Mouse (Mus musculus): Measurements from ENCODE around the gene Arid5b.
A peak's percentile ranks its signal among the peaks of the same experiment; 100 is the strongest.

Gene Arid5b

GRCm38 (mm10) chr10:68136480-68137083 is 142.0 kb downstream of the Arid5b start:
- DNase-seq (ENCODE audit: inconsistent ontology term): peak; percentile 94

- DNase-seq (ENCODE audit: inconsistent ontology term): peak; percentile 72
Measured at GRCm38 (mm10) chr10:68136051-68136450, 142.5 kb downstream of the Arid5b start.

- DNase-seq (ENCODE audit: inconsistent ontology term): no peak
Measured at GRCm38 (mm10) chr10:68135416-68135815, 143.1 kb downstream of the Arid5b start.

GRCm38 (mm10) chr10:68134549-68134948 is 144.0 kb downstream of the Arid5b start:
- DNase-seq (ENCODE audit: inconsistent ontology term): no peak

GRCm38 (mm10) chr10:68134071-68134470 is 144.5 kb downstream of the Arid5b start:
- DNase-seq (ENCODE audit: inconsistent ontology term): no peak

- no peak for DNase-seq (ENCODE audit: inconsistent ontology term)
Measured at GRCm38 (mm10) chr10:68132636-68133035, 145.9 kb downstream of the Arid5b start.

GRCm38 (mm10) chr10:68132154-68132553 is 146.4 kb downstream of the Arid5b start:
- no peak for DNase-seq (ENCODE audit: inconsistent ontology term)

GRCm38 (mm10) chr10:68129651-68130050 is 148.9 kb downstream of the Arid5b start:
- no peak for DNase-seq (ENCODE audit: inconsistent ontology term)

- DNase-seq (ENCODE audit: inconsistent ontology term): no peak
Measured at GRCm38 (mm10) chr10:68129009-68129408, 149.5 kb downstream of the Arid5b start.

- DNase-seq (ENCODE audit: inconsistent ontology term): peak; percentile 69
Measured at GRCm38 (mm10) chr10:68128441-68128848, 150.1 kb downstream of the Arid5b start.

GRCm38 (mm10) chr10:68127604-68128256 is 150.8 kb downstream of the Arid5b start:
- DNase-seq (ENCODE audit: inconsistent ontology term): no peak

- no peak for DNase-seq (ENCODE audit: inconsistent ontology term)
Measured at GRCm38 (mm10) chr10:68127104-68127503, 151.4 kb downstream of the Arid5b start.

GRCm38 (mm10) chr10:68126551-68126950 is 152.0 kb downstream of the Arid5b start:
- DNase-seq (ENCODE audit: inconsistent ontology term): no peak

GRCm38 (mm10) chr10:68125919-68126550 is 152.5 kb downstream of the Arid5b start:
- DNase-seq (ENCODE audit: inconsistent ontology term): peak; percentile 79

GRCm38 (mm10) chr10:68124985-68125384 is 153.6 kb downstream of the Arid5b start:
- DNase-seq (ENCODE audit: inconsistent ontology term): no peak

- DNase-seq (ENCODE audit: inconsistent ontology term): no peak
Measured at GRCm38 (mm10) chr10:68123446-68123845, 155.1 kb downstream of the Arid5b start.

- no peak for DNase-seq (ENCODE audit: inconsistent ontology term)
Measured at GRCm38 (mm10) chr10:68121960-68122359, 156.6 kb downstream of the Arid5b start.

GRCm38 (mm10) chr10:68121251-68121650 is 157.3 kb downstream of the Arid5b start:
- no peak for DNase-seq (ENCODE audit: inconsistent ontology term)

- DNase-seq (ENCODE audit: inconsistent ontology term): no peak
Measured at GRCm38 (mm10) chr10:68120011-68120410, 158.5 kb downstream of the Arid5b start.

GRCm38 (mm10) chr10:68119285-68119684 is 159.3 kb downstream of the Arid5b start:
- no peak for DNase-seq (ENCODE audit: inconsistent ontology term)

GRCm38 (mm10) chr10:68114955-68115354 is 163.6 kb downstream of the Arid5b start:
- DNase-seq (ENCODE audit: inconsistent ontology term): no peak

GRCm38 (mm10) chr10:68113645-68114044 is 164.9 kb downstream of the Arid5b start:
- DNase-seq (ENCODE audit: inconsistent ontology term): no peak

- DNase-seq (ENCODE audit: inconsistent ontology term): peak; percentile 65
Measured at GRCm38 (mm10) chr10:68112983-68113382, 165.6 kb downstream of the Arid5b start.
